Mouse (Mus musculus) liver, embryonic 15.5 days (tissue): ENCODE data around the gene Bzw1. TPM values are rescaled to one million over a fixed set of nuclear protein-coding genes. Genes with fewer than 3 reads are reported as not detected.
"Not testable (repeated sequence)": the region's sequence is repeated elsewhere in the genome, so short reads cannot be mapped to it uniquely, and the experiment has no call there.

Source experiments
- ATAC-seq: fragments of 200-750 bp; cut with Nextera tagmentation; 2 replicates; pipeline ENCODE4 v1.8.0; 2017; ENCODE audit warnings: moderate number of reproducible peaks, mild to moderate bottlenecking, moderate library complexity; ENCODE audit not compliant: insufficient read depth
- H3K27ac ChIP-seq: fragments of 300-500 bp; sonication (generic); replicated peaks from 2 replicates; pipeline ENCODE4 v1.5.1; 2015; ENCODE audit warnings: mild to moderate bottlenecking, inconsistent platforms
- H3K27me3 ChIP-seq: fragments of 300-500 bp; sonication (generic); 2 replicates; pipeline ENCODE4 v1.6.1; 2015; ENCODE audit warnings: mild to moderate bottlenecking, inconsistent platforms
- H3K36me3 ChIP-seq: fragments of 300-500 bp; sonication (generic); replicated peaks from 2 replicates; pipeline ENCODE4 v1.6.1; 2015; ENCODE audit warnings: moderate library complexity, mild to moderate bottlenecking, inconsistent platforms
- H3K4me1 ChIP-seq: fragments of 300-500 bp; sonication (generic); replicated peaks from 2 replicates; pipeline ENCODE4 v1.6.1; 2015; ENCODE audit warnings: inconsistent platforms
- H3K4me2 ChIP-seq: fragments of 300-500 bp; sonication (generic); 2 replicates; pipeline ENCODE4 v1.6.1; 2015; ENCODE audit warnings: moderate library complexity, mild to moderate bottlenecking, inconsistent platforms
- H3K4me3 ChIP-seq: fragments of 300-500 bp; sonication (generic); replicated peaks from 2 replicates; pipeline ENCODE4 v1.5.1; 2015; ENCODE audit warnings: mild to moderate bottlenecking, inconsistent platforms
- H3K9ac ChIP-seq: fragments of 300-500 bp; sonication (generic); 2 replicates; pipeline ENCODE4 v1.6.1; 2015; ENCODE audit warnings: moderate library complexity, mild to moderate bottlenecking, inconsistent platforms
- H3K9me3 ChIP-seq: fragments of 300-500 bp; sonication (generic); replicated peaks from 2 replicates; pipeline ENCODE4 v1.6.1; 2016; ENCODE audit warnings: inconsistent platforms
- WGBS: fragments of 180-500 bp; shearing (Covaris S2); methylation state at CpG from one replicate; pipeline ENCODE4 v1.1.7; 2015; ENCODE audit warnings: mixed read lengths; ENCODE audit not compliant: insufficient replicate concordance; 5-methylcytosine and 5-hydroxymethylcytosine counted together
- polyA plus RNA-seq: library from polyadenylated mRNA; unstranded; fragments of >200 nt; fragmentation: Nextera tagmentation; extraction: Ambion mirVana; gene quantifications from 2 replicates; pipeline ENCODE4 v1.2.1, GENCODE M21; 2015

The Bzw1 gene
- polyA plus RNA-seq, 1 experiment from 2014 or later: 123 TPM

GRCm38 (mm10) chr1:58366737-58367471 lies 25.8 kb upstream of the Bzw1 start:
- Histone ChIP-seq H3K9me3 (no peaks in the 10 kb centered on the region), H3K4me2 (no peak overlapping the region), H3K36me3 (no peaks in the 10 kb centered on the region), H3K9ac (no peak overlapping the region), H3K27me3 (no peaks in the 10 kb centered on the region), H3K4me1 (no peaks in the 10 kb centered on the region), H3K4me3 (no peak overlapping the region), H3K27ac (no peak overlapping the region)
- 68% methylated on average over 12 of the region's 12 CpGs for WGBS
- ATAC-seq: no peak

GRCm38 (mm10) chr1:58369716-58370115 lies 23.0 kb upstream of the Bzw1 start:
- H3K9ac ChIP-seq: no peak overlapping the region
- H3K4me1 ChIP-seq: no peaks in the 10 kb centered on the region
- 54% methylated on average over 2 of the region's 2 CpGs for WGBS
- no peak overlapping the region for H3K4me3 ChIP-seq
- no peak overlapping the region for H3K4me2 ChIP-seq
- no peaks in the 10 kb centered on the region for H3K9me3 ChIP-seq
- no peak for ATAC-seq
- no peaks in the 10 kb centered on the region for H3K27me3 ChIP-seq
- H3K36me3 ChIP-seq: no peaks in the 10 kb centered on the region
- H3K27ac ChIP-seq: no peak overlapping the region

- not testable (repeated sequence) for H3K4me3 ChIP-seq, H3K27ac ChIP-seq, H3K9me3 ChIP-seq, H3K4me1 ChIP-seq, H3K27me3 ChIP-seq, H3K9ac ChIP-seq, H3K4me2 ChIP-seq, ATAC-seq, H3K36me3 ChIP-seq
- 62% methylated on average over 2 of the region's 2 CpGs for WGBS
Observed at GRCm38 (mm10) chr1:58374266-58374665, 18.4 kb upstream of the Bzw1 start.

GRCm38 (mm10) chr1:58375574-58376147 lies 17.0 kb upstream of the Bzw1 start:
- Histone ChIP-seq H3K27me3 (no peaks in the 10 kb centered on the region), H3K4me3 (no peak overlapping the region), H3K27ac (no peak overlapping the region), H3K4me2 (no peak overlapping the region), H3K4me1 (no peaks in the 10 kb centered on the region), H3K9me3 (no peaks in the 10 kb centered on the region), H3K9ac (no peak overlapping the region), H3K36me3 (no peaks in the 10 kb centered on the region)
- ATAC-seq: no peak
- 39% methylated on average over 3 of the region's 3 CpGs for WGBS

- H3K4me3 ChIP-seq: no peak overlapping the region
- no peak overlapping the region for H3K27ac ChIP-seq
- H3K4me1 ChIP-seq: no peaks in the 10 kb centered on the region
- H3K4me2 ChIP-seq: no peak overlapping the region
- 67% methylated on average over 5 of the region's 5 CpGs for WGBS
- H3K36me3 ChIP-seq: no peaks in the 10 kb centered on the region
- no peaks in the 10 kb centered on the region for H3K9me3 ChIP-seq
- H3K27me3 ChIP-seq: no peaks in the 10 kb centered on the region
- no peak overlapping the region for H3K9ac ChIP-seq
- no peak for ATAC-seq
Observed at GRCm38 (mm10) chr1:58382586-58383281, 10.0 kb upstream of the Bzw1 start.

GRCm38 (mm10) chr1:58391421-58392267 lies 1.1 kb upstream of the Bzw1 start:
- Histone ChIP-seq H3K9me3 (no peaks in the 10 kb centered on the region), H3K27ac (peak overlapping the region; percentile 96), H3K4me2 (peak overlapping the region; percentile 77), H3K27me3 (no peaks in the 10 kb centered on the region), H3K4me3 (peak overlapping the region; percentile 97), H3K36me3 (peaks cover 21% of the 10 kb centered on the region), H3K9ac (peak overlapping the region; percentile 93), H3K4me1 (peaks cover 30% of the 10 kb centered on the region)
- 44% methylated on average over 19 of the region's 19 CpGs for WGBS
- no peak for ATAC-seq

- Histone ChIP-seq H3K36me3 (peaks cover 27% of the 10 kb centered on the region), H3K27me3 (no peaks in the 10 kb centered on the region), H3K9me3 (no peaks in the 10 kb centered on the region), H3K4me3 (peak overlapping the region; percentile 97), H3K4me1 (peaks cover 30% of the 10 kb centered on the region), H3K4me2 (peak overlapping the region; percentile 77), H3K9ac (peak overlapping the region; percentile 93), H3K27ac (peak overlapping the region; percentile 96)
- ATAC-seq: no peak
- under 1% methylated on average over 16 of the region's 16 CpGs for WGBS
Observed at GRCm38 (mm10) chr1:58392268-58392651, 438 bp upstream of the Bzw1 start.

- Histone ChIP-seq H3K4me1 (peaks cover 30% of the 10 kb centered on the region), H3K9me3 (no peaks in the 10 kb centered on the region), H3K4me3 (peak overlapping the region; percentile 97), H3K36me3 (peaks cover 40% of the 10 kb centered on the region), H3K9ac (peak overlapping the region; percentile 93), H3K4me2 (peak overlapping the region; percentile 77), H3K27me3 (no peaks in the 10 kb centered on the region), H3K27ac (peak overlapping the region; percentile 96)
- ATAC-seq: peak; percentile 64
- 1% methylated on average over 74 of the region's 90 CpGs for WGBS
Observed at GRCm38 (mm10) chr1:58393284-58394195, 842 bp downstream of the Bzw1 start.

- Histone ChIP-seq H3K27ac (no peak overlapping the region), H3K36me3 (peaks cover 57% of the 10 kb centered on the region), H3K4me3 (no peak overlapping the region; the same call in 1 of the 2 replicates), H3K27me3 (no peaks in the 10 kb centered on the region), H3K4me2 (peak overlapping the region; percentile 77), H3K9ac (0 out of 2 replicates have a peak overlapping the region, but pooled peaks have one; percentile 3), H3K4me1 (peaks cover 30% of the 10 kb centered on the region), H3K9me3 (no peaks in the 10 kb centered on the region)
- WGBS: 76% methylated on average over 3 of the region's 3 CpGs
- ATAC-seq: no peak
Observed at GRCm38 (mm10) chr1:58395341-58395740, 2.6 kb downstream of the Bzw1 start.

GRCm38 (mm10) chr1:58396179-58396578 lies 3.5 kb downstream of the Bzw1 start:
- ATAC-seq: no peak
- H3K4me2 ChIP-seq: no peak overlapping the region
- H3K4me3 ChIP-seq: no peak overlapping the region
- 74% methylated on average over 1 of the region's 1 CpGs for WGBS
- peaks cover 30% of the 10 kb centered on the region for H3K4me1 ChIP-seq
- H3K9me3 ChIP-seq: no peaks in the 10 kb centered on the region
- no peak overlapping the region for H3K9ac ChIP-seq
- H3K27me3 ChIP-seq: no peaks in the 10 kb centered on the region
- H3K27ac ChIP-seq: no peak overlapping the region
- H3K36me3 ChIP-seq: peaks cover 65% of the 10 kb centered on the region
